Mouse (Mus musculus): Measurements from ENCODE around the gene Ucn2.

DNA sequence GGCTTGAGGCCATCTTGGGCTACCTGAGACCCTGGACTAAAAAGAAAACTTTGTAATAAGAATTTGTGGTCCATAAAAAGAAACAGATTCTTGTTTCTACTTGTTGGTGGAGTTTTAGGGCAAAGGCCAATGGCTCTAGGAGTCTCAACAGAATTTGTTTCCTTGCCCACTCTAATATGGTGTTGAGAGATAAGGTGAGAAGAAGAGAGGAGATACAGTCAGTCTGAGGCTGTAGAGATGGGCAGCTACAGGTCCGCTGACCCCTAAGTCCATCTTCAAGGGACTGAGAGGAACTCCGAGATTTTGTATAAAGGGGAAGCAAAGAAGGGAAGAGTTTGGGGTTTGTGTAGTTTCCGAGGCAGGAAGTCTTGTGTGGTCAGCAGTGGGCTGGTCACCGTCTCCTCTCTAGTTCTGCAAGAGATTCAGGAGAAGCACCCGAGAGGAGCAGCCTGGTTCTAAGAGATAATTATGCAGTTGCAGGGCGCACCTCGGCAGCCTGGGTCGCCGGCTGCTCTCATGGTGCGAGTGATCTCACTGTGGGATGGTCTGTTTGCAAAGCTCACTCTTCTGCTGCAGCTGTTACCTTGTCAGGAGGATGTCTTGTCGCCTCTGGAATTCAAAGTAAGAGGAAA is 31.3 kb downstream of the Ucn2 start:
- TF ChIP-seq EP300 (IDR thresholded peaks at IDR 0.05; ENCODE audit: low read depth) (no peak), CTCF (IDR thresholded peaks at IDR 0.05; ENCODE audit: low read depth) (no peak)
